Mouse (Mus musculus) liver (tissue): ENCODE measurements around the gene Fetub.

Experiments used
- DNase-seq: peaks from one replicate; pipeline ENCODE4 v3.0.0-alpha.2; 2020; ENCODE audit warnings: mixed read lengths

The Fetub gene

GRCm38 (mm10) chr16:22967383-22968030, 49.4 kb downstream of the Fetub start:
- DNase-seq = no peak
